Mouse (Mus musculus) small intestine, adult 2 months (tissue): ENCODE results near the gene Cyp24a1.

Experiments
- CTCF ChIP-seq: fragments of 200-500 bp; IDR thresholded peaks from 2 replicates; pipeline ENCODE4 v1.5.1; 2012; ENCODE audit warnings: low read depth, mild to moderate bottlenecking, control low read depth, inconsistent platforms, low read length, moderate library complexity, mixed read lengths; ENCODE audit not compliant: insufficient replicate concordance, insufficient read length; ENCODE audit errors: extremely low read depth
- POLR2A ChIP-seq: fragments of 200-500 bp; IDR thresholded peaks from 2 replicates; pipeline ENCODE4 v1.6.1; 2012; ENCODE audit warnings: low read depth, mild to moderate bottlenecking, control low read depth, inconsistent platforms, low read length, moderate library complexity

DNA sequence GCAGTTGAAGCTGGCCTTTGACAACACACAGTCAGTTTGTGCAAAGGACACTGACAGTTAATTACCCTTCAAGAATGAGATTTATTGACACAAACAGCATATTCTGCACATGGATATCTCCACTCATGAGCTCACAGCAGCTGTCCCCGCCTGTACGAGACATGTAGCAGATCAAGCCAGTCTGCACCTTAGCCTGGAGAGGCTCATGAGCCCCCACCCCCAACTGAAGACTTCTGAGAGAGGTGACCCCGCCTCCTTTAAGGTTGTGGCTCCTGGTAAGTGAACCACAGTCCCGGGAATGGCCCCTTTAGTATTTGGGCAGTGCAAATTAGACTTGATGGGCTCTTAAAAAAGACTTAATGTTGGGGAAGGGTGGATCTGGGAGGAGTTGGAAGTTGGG, 48.8 kb upstream of the Cyp24a1 start:
- no peak for TF ChIP-seq POLR2A
- no peak for TF ChIP-seq CTCF
